Mouse (Mus musculus) lung, embryonic 14.5 days (tissue): ENCODE measurements around the gene Rassf8. TPM values are rescaled to one million over a fixed set of nuclear protein-coding genes. Genes with fewer than 3 reads are reported as not detected.
A peak's percentile ranks its signal among the peaks of the same experiment; 100 is the strongest.

Experiments used
- ATAC-seq: fragments of 200-750 bp; cut with Nextera tagmentation; 2 replicates; pipeline ENCODE4 v1.8.0; 2017; ENCODE audit warnings: mild to moderate bottlenecking, moderate TSS enrichment, moderate library complexity; ENCODE audit not compliant: insufficient read depth
- DNase-seq: peaks from one replicate; pipeline ENCODE4 v3.0.0-alpha.2; 2015
- H3K27ac ChIP-seq: fragments of 300-500 bp; sonication (generic); 2 replicates; pipeline ENCODE4 v1.5.1; 2014; ENCODE audit warnings: low read depth, mild to moderate bottlenecking, moderate library complexity
- H3K27me3 ChIP-seq: fragments of 300-500 bp; sonication (generic); 2 replicates; pipeline ENCODE4 v1.6.1; 2014; ENCODE audit warnings: low read length, control low read depth; ENCODE audit not compliant: insufficient read depth
- H3K36me3 ChIP-seq: fragments of 300-500 bp; sonication (generic); 2 replicates; pipeline ENCODE4 v1.6.1; 2014; ENCODE audit warnings: control low read depth; ENCODE audit not compliant: insufficient read depth
- H3K4me1 ChIP-seq: fragments of 300-500 bp; sonication (generic); 2 replicates; pipeline ENCODE4 v1.6.1; 2014; ENCODE audit warnings: antibody characterized with exemption, control low read depth; ENCODE audit not compliant: insufficient read depth
- H3K4me2 ChIP-seq: fragments of 300-500 bp; sonication (generic); 2 replicates; pipeline ENCODE4 v1.6.1; 2014; ENCODE audit warnings: mild to moderate bottlenecking
- H3K4me3 ChIP-seq: fragments of 300-500 bp; sonication (generic); 2 replicates; pipeline ENCODE4 v1.5.1; 2014; ENCODE audit warnings: low read depth, low read length
- H3K9ac ChIP-seq: fragments of 300-500 bp; sonication (generic); 2 replicates; pipeline ENCODE4 v1.6.1; 2014
- H3K9me3 ChIP-seq: fragments of 300-500 bp; sonication (generic); 2 replicates; pipeline ENCODE4 v1.6.1; 2016; ENCODE audit warnings: low read depth, low read length, control low read depth
- CTCF ChIP-seq: IDR thresholded peaks from 2 replicates; pipeline ENCODE4 v1.5.1; 2016; ENCODE audit warnings: antibody characterized with exemption, low read depth
- WGBS: fragments of 180-500 bp; shearing (Covaris S2); extraction: QIAGEN DNeasy Blood & Tissue Kit; methylation state at CpG from one replicate; pipeline ENCODE4 v1.1.7; 2014; 5-methylcytosine and 5-hydroxymethylcytosine counted together
- polyA plus RNA-seq: library from polyadenylated mRNA; unstranded; fragments of >200 nt; fragmentation: Nextera tagmentation; extraction: Ambion mirVana; gene quantifications from 2 replicates; pipeline ENCODE4 v1.2.1, GENCODE M21; 2014

The Rassf8 gene
- polyA plus RNA-seq, 1 experiment from 2014 or later, result 11.7 TPM

DNA sequence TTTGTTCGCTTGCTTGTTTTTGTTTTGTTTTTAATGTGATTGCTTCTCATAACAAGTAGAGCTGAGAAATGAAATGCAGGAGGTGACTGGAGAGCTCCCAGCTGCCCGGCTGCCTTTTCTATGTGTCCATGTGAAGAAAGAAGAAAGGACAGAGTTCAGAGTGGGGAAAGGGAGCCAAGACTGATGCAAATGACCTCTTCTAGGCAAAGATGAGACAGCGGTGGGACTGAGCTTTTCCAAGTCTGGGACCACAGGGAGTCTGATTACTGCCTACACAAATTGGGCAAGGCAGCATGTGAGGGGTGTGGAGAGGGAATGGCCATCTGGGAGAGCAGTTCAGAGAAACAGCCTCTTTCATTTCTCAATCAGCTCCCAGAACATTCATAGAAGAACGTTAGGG lies 13.3 kb upstream of the Rassf8 start:
- H3K9me3 ChIP-seq, result no peaks in the 10 kb centered on the region
- DNase-seq, result peak; percentile 23
- no peaks in the 10 kb centered on the region for H3K4me1 ChIP-seq
- H3K36me3 ChIP-seq, result no peaks in the 10 kb centered on the region
- H3K27me3 ChIP-seq, result no peaks in the 10 kb centered on the region
- no peak for TF ChIP-seq CTCF
- H3K27ac ChIP-seq, result no peak overlapping the region
- no peak for ATAC-seq
- no peak overlapping the region for H3K9ac ChIP-seq
- no peak overlapping the region for H3K4me2 ChIP-seq
- 64% methylated on average over 4 of the region's 4 CpGs for WGBS
- H3K4me3 ChIP-seq, result no peak overlapping the region

DNA sequence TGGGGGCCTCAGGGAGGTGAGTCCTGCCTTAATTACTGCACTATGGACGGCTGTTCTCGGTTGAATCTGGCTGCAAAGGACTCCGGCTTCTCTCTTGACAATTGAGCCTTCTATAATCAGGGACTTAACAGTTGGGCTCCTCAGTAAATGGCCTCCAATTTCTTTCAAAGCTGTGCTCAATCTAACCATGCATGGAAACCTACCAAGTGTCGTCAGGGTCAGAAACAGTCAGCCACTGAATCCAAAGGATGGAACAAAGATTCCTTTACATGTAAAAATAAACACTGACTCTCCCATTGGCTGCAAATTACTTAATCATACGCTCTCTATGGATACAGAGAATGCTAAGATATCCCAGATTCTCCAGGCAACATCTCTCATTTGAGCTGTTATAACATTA lies 12.6 kb upstream of the Rassf8 start:
- TF ChIP-seq CTCF, result no peak
- Histone ChIP-seq H3K36me3 (no peaks in the 10 kb centered on the region), H3K9ac (no peak overlapping the region), H3K4me3 (no peak overlapping the region), H3K4me2 (no peak overlapping the region), H3K27me3 (no peaks in the 10 kb centered on the region), H3K27ac (no peak overlapping the region), H3K4me1 (no peaks in the 10 kb centered on the region), H3K9me3 (no peaks in the 10 kb centered on the region)
- ATAC-seq (no peak), DNase-seq (no peak)
- 76% methylated on average over 5 of the region's 5 CpGs for WGBS

GRCm38 (mm10) chr6:145736099-145736498 lies 10.4 kb upstream of the Rassf8 start:
- DNase-seq, result no peak
- Histone ChIP-seq H3K27me3 (no peaks in the 10 kb centered on the region), H3K9me3 (no peaks in the 10 kb centered on the region), H3K27ac (no peak overlapping the region), H3K4me2 (no peak overlapping the region), H3K9ac (no peak overlapping the region), H3K4me1 (no peaks in the 10 kb centered on the region), H3K36me3 (no peaks in the 10 kb centered on the region), H3K4me3 (no peak overlapping the region)
- WGBS, result 44% methylated on average over 2 of the region's 2 CpGs
- TF ChIP-seq CTCF, result no peak
- ATAC-seq, result no peak

- H3K9ac ChIP-seq, result no peak overlapping the region
- no peak overlapping the region for H3K4me2 ChIP-seq
- ATAC-seq, result no peak
- no peaks in the 10 kb centered on the region for H3K27me3 ChIP-seq
- H3K4me1 ChIP-seq, result no peaks in the 10 kb centered on the region
- H3K27ac ChIP-seq, result no peak overlapping the region
- WGBS, result 49% methylated on average over 6 of the region's 6 CpGs
- H3K4me3 ChIP-seq, result no peak overlapping the region
- no peaks in the 10 kb centered on the region for H3K9me3 ChIP-seq
- DNase-seq, result peak; percentile 34
- H3K36me3 ChIP-seq, result no peaks in the 10 kb centered on the region
- TF ChIP-seq CTCF, result no peak
Observed at GRCm38 (mm10) chr6:145739231-145739630, 7.3 kb upstream of the Rassf8 start.

DNA sequence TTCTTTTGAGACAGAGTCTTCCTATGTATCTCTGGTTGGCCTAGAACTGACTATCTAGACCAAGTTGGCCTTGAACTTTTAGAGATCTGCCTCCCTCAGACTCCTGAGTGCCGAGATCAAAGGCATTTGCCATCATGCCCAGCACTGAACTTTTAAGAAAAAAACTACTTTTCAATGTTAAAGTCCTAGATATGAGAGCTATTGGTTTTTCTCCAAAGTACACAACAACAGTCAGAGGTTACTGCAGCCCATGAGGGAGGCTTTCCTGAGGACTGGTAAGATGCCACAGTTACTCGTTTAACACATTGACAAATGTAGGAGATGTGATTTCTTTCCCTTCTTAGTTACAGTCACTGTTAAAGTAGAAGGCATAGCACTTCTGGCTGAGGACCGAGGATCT lies 6.5 kb upstream of the Rassf8 start:
- Histone ChIP-seq H3K4me2 (no peak overlapping the region), H3K27me3 (no peaks in the 10 kb centered on the region), H3K4me3 (no peak overlapping the region), H3K9ac (no peak overlapping the region), H3K36me3 (no peaks in the 10 kb centered on the region), H3K27ac (no peak overlapping the region), H3K4me1 (no peaks in the 10 kb centered on the region), H3K9me3 (no peaks in the 10 kb centered on the region)
- ATAC-seq, result no peak
- TF ChIP-seq CTCF, result no peak
- 63% methylated on average over 3 of the region's 3 CpGs for WGBS
- no peak for DNase-seq

- H3K9ac ChIP-seq, result no peak overlapping the region
- WGBS, result 27% methylated on average over 3 of the region's 3 CpGs
- no peaks in the 10 kb centered on the region for H3K36me3 ChIP-seq
- no peak for DNase-seq
- no peak for ATAC-seq
- H3K9me3 ChIP-seq, result no peaks in the 10 kb centered on the region
- no peaks in the 10 kb centered on the region for H3K27me3 ChIP-seq
- TF ChIP-seq CTCF, result no peak
- H3K4me3 ChIP-seq, result no peak overlapping the region
- 0 out of 2 replicates have a peak overlapping the region, but pooled peaks have one; percentile 76 for H3K4me2 ChIP-seq
- no peaks in the 10 kb centered on the region; the same call in 1 of the 2 replicates for H3K4me1 ChIP-seq
- H3K27ac ChIP-seq, result no peak overlapping the region; the same call in 1 of the 2 replicates
Observed at GRCm38 (mm10) chr6:145745291-145745690, 1.3 kb upstream of the Rassf8 start.

DNA sequence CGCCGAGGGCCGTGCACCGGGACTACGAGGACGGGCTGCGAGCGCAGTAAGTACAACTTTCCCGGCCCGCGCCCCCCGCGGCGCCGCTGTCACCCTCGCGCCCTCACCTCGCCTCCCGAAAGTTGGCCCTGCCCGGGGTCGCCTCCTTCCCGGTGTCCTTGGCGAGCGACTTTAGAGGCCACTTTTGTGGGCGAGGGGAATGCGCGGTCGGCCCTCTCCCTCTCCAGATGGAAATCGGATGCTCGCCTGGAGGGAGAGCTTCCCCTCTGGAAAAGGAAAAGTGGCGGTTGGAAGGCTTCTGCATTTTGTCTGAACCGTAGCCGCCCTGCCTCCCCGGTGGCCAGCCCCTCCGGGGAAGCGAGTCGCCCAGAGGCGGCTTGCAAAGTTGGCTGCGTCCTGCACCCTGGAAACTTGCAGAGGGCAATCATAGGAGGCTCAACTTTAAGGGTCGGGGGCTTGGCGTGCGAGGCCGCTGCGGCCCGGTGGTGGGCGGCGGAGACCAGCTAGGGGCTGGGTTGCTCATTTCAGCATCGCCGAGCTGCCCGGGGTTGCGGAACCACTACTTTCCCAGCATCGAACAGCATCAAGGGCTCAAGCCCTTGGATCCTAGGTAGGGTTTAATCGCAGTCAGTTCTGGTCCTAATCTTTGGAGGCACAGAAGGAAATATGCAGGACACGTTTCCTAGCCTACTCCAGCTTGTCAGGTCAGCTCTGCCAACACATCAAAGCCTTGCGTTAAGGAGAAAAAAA lies 548 bp downstream of the Rassf8 start:
- WGBS, result under 1% methylated on average over 55 of the region's 55 CpGs
- ATAC-seq, result no peak
- no peaks in the 10 kb centered on the region for H3K27me3 ChIP-seq

More for the DNA sequence above, 548 bp downstream of the Rassf8 start:
- Histone ChIP-seq H3K4me3 (peak overlapping the region; percentile 86), H3K4me1 (no peaks in the 10 kb centered on the region; the same call in 1 of the 2 replicates), H3K4me2 (peak overlapping the region; percentile 76), H3K36me3 (0 out of 2 replicates have a peak, but pooled peaks cover 5% of the 10 kb centered on the region), H3K9me3 (no peaks in the 10 kb centered on the region), H3K9ac (peak overlapping the region; percentile 88), H3K27ac (peak overlapping the region; percentile 93)
- no peak for TF ChIP-seq CTCF
- peak; percentile 63 for DNase-seq
